Mouse (Mus musculus) gastrocnemius, postnatal 10 days (tissue): Measurements from ENCODE around the gene Hdgf. TPM values are rescaled to one million over a fixed set of nuclear protein-coding genes. Genes with fewer than 3 reads are reported as not detected.
"Not testable (repeated sequence)": the region's sequence is repeated elsewhere in the genome, so short reads cannot be mapped to it uniquely, and the experiment has no call there.

Experiments
- DNase-seq: peaks from one replicate; pipeline ENCODE4 v3.0.0; 2021; ENCODE audit warnings: mixed read lengths
- long read RNA-seq, 2 experiments: library from polyadenylated mRNA; stranded (forward); transcript quantifications; one replicate each; pipeline ENCODE4 v2.0.0; 2021
- total RNA-seq, 2 experiments: library from RNA; stranded (reverse); gene quantifications; 2 replicates each; pipeline ENCODE4 v1.2.3; 2021

The Hdgf gene
- total RNA-seq, result 100 to 1,000 TPM; 192 to 197 TPM
- long read RNA-seq, experiment 1, transcript Hdgf-201 (6 exons, 2,245 nt), result major isoform, 426 of 472 reads
- long read RNA-seq, experiment 1, partial matches to known transcripts, result 9 of 472 reads
- long read RNA-seq, experiment 1, other reads (novel, unspliced or antisense), result 37 of 472 reads
- long read RNA-seq, experiment 2, transcript Hdgf-201 (6 exons, 2,245 nt), result major isoform, 397 of 450 reads
- long read RNA-seq, experiment 2, partial matches to known transcripts, result 17 of 450 reads
- long read RNA-seq, experiment 2, other reads (novel, unspliced or antisense), result 36 of 450 reads

DNA sequence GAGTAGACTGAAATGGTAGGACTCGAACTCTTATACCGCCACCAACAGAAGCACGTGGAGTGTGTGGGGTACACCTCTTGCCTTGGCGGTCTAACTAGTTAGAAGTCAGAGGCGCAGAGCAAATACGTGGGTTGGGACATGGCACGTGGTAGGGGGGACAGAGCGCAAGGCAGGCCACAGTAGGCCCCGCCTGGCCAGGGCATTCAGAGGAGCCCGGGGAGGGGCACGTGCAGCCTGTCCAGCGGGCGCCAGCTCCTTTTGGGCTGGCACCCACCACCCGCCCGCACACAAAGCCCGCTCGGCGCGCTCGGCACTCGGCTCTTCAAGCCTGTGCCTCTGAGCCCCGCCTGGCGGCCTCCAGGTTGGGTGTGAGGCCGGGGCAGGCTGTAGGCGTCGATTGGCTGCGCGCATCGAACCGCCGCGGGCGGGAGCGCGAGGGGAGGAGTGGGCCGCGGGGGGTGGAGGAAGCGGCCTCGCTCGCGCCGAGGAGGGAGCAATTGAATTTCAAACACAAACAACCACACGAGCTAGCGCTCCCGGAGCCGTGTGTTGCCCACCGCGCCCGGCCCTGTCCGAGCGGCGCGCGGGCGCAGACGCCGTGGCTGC lies at the start of gene Hdgf:
Hdgf (plus strand) TSS at position 442 of the 606 bp plus-strand sequence.
- peak; percentile 92 for DNase-seq

DNA sequence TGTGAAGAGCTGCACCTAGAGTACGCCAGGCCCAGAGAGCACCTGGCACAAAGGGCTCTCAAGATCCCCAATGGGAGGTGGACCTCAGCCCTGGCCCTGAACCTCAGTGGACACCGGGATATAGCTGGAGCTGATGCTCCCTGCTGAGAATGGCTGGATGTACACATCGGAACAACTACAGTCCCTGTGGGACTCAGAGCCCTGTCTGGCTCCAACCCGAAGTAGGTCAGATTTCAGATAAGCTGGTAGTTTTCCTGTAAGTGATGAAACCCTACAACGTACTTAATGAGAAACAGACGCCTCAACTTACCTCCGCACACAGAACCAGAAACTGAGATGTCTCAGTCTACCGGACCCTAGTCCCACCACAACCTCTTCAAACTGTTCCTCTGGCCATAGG lies 48.5 kb upstream of the Hdgf start:
- DNase-seq, result no peak

DNA sequence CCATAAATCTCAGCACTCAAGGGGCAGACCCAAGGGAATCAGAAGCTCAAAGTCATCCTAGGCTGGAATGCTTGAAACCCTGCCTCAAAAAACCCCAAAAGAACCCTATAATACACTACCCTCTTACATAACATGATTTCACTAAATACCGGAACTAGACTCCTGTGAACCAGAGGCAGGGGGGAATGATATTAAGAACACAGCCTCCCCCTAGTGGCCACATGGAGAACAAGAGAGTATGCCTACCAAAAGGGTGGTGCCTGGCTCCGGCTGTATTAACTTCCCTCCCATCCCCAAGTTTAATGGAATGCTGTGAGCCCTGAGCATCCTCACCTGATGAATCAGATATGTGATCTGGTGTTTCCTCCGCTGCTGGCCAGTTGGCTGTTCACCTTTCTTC lies 46.3 kb upstream of the Hdgf start:
- peak; percentile 44 for DNase-seq

DNA sequence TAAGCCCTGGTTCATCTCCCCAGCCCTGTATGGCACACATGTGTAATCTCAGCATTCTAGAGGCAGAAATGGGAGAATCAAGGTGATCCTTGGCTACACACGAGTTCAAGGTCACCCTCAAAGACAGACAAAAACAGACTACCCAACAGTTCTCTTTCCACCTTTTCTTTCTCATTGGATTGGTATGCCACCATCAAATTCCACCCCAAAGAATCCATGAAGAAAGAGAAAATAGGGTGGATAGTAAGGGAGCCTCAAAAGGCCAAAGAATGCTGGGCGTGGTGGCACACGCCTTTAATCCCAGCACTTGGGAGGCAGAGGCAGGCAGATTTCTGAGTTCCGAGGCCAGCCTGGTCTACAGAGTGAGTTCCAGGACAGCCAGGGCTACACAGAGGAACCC lies 42.0 kb upstream of the Hdgf start:
- not testable (repeated sequence) for DNase-seq

DNA sequence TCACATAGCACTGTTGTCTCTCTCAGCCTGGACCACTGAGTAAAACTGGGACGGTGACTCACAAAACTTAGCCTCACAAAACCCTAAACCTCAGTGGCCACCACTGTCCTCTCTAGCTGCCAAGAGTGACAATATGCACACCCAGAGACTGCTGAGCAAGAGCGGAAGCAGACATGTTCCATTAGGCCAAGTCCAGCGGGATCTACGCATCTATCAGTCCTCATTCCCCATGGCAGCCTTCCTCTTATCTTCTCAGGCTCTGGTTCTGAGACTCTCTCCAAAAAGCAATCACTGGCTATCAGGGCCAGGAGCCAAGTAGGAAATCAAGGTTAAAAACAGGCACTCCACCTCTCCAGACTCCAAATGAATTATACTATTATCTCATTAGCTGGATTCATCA lies 28.4 kb upstream of the Hdgf start:
- DNase-seq, result no peak

DNA sequence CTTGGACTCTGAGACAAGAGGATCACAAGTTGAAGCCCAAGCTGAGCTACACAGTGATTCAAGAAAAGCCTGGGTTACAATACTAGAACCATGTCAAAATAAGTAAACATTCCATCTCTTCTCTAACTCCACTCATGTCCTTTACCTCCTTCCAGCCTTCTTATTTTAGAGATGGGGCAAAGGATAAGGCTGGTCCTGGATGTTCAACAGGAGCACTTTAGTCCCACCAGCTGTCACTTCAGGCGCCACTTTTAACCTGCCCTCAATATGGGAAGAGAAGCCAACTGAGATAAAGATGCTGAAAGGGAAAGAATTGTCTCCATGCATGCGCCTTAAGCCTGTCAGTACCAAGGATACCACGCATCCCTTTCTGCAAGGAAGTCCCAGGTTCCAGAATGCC lies 21.8 kb upstream of the Hdgf start:
- no peak for DNase-seq

DNA sequence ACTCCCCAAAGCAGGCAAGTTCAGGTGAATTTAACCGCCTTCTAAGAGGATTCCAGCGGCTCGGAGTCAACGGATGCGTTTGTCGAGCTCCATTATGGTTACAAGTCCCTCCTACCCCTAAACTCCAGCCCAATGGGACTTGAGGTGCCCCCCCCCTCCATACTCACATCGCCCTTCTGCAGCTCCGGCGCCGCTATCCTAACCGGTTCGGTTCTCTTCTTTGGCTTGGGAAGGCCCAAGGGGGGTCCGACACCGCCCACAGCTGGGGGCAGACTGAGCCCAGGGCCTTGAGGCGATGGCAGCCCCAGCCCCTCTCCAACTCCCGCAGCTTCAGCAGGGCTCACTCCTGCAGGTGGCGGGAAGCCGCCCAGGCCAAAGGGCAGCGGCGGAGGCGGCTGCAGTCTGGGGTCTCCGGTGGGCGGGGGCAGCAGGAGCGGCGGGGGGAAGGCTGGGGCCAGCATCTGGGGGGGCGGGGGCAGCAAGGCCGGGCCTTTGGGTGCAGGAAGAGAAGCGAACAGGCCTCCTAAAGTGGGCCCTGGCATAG lies 21.3 kb upstream of the Hdgf start:
- DNase-seq, result peak; percentile 39

DNA sequence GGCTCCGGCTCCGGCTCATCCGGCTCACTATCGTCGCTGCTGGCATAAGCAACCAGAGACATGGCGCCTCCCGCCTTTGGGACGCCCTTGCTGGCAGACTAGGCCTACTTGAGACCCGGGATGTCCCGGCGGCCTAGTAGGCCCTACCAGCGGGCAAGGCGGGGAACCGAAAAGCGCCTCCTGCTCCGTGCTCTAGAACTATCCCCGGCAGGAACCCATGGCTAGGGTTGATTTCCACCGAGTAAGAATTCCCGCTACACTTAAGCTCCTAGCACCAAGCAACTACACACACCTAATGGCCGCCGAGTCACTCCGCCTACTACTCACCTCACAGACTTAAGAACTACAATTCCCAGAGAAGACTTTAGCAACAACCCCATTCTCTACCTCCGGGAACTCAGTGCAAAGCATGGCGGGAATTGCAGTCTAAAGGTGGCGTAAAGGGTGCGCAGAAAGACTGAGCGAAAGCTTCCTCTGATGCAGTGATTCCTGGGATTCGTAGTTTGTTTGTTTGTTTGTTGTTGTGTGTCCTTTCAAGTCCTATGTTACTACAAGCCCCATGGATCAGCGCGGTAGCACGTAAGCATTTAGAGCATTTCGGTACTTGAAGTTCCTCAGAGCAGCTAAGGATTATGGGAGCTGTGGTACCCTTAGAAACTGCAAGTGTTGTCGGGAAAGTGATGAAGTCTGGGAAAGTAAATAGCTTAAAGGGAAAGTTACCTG lies 20.7 kb upstream of the Hdgf start, which contains the start of gene Prcc:
Prcc (minus strand) TSS at position 328 of the 723 bp plus-strand sequence.
- DNase-seq, result peak; percentile 64

DNA sequence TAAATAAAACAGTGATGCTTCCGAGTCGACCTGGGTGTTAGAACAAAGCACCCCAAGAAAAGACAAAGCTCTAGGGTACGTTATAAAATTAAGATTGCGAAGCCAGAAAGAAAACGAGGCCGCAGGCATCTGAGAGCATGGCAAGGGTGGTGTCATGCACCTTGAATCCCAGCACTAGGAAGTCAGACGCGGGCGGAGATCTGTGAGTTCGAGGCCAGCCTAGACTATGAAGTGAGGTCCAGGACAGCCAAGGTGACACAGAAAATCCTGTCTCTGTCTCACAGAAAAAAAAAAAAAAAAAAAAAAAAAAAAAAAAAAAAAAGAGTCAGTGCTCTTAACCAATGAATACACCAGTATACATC lies 20.1 kb upstream of the Hdgf start:
- peak; percentile 29 for DNase-seq

DNA sequence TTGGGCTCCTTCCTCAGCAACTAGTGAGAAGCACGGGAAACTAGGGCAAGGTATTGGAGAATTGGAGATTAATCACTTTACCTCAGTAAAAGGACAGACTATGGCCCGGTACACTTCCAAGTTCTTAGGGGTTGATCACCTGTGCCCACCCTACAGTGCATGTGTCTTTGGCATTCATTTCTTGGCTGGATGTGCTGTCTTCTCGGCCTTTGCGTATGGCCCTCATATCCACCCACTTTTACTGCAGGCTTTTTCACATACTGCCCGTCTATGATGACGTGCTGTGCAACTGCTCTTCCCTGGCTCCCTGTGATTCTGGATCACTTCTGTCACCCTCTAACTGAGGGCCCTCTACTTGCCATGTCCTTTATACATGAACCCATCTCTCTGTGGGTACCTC lies 19.7 kb upstream of the Hdgf start:
- DNase-seq, result no peak

DNA sequence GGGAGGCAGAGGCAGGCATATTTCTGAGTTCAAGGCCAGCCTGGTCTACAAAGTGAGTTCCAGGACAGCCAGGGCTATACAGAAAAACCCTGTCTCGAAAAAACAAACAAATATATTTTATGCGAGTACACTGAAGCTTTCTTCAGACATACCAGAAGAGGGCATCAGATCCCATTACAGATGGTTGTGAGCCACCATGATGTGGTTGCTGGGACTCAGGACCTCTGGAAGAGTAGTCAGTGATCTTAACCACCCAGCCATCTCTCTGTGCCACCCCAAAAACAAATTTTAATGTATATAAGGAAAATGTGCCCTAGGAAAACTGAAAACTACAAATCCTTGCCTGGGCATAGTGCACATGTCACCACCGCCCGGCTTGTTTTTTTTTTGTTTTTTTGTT lies 18.7 kb upstream of the Hdgf start:
- not testable (repeated sequence) for DNase-seq

DNA sequence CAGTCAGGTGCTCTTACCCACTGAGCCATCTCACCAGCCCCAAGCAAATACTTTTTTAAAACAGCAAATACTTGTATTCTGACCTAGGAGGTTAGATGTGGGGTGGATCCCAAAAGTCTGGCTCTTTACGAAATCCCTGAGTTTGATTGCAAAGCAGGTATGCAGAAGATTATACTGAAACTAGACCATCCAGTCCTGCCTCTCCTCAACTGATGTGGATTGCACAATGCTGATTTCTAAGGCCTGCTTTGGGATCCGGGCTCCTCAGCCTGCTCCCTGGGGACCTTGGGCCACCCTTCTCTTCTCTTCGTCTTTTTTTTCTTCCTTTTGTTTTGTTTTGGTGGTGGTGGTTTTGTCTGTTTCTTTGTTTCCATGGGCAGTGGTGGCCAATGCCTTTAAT lies 14.6 kb upstream of the Hdgf start:
- DNase-seq, result no peak

DNA sequence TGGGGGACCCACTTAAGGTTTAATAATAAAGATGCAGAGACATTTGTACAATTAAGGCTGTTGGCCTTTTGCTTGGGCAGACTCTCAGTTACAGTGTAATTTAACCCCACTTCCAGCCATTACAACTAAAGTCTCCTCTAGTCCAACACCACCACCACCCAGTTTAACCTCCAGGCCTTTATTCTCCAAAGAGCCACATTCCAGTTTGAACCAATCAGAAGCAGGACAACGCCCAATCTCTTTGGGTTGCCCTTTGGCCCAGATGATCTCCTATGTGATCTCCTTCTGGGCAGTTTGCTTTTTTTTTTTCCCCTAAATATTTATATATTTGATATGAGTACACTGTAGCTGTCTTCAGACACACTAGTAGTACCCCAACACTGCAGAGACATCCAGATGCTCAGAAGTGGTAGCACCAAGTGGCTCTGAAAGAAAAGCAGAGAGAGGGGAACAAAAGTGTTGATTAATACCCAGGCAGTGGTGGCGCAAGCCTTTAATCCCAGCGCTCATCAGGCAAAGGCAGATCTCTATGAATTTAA lies 12.7 kb upstream of the Hdgf start:
- DNase-seq, result no peak

DNA sequence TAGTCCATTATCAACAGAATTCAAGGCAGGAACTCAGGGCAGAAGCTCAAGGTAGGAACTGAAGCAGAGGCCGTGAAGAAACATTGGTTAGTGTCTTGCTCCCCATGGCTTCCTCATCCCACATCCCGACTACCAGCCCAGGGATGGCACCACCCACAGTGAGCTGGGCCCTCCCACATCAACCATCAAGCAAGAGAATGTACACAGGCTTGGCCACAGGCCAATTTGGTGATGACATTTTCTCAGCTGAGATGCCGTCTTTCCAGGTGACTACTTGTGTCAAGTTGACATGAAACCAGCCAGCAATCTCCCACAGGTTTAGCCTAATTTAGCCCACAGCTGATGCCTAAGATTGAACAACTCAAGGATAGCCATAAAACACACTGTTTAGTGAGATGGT lies 6.9 kb upstream of the Hdgf start:
- no peak for DNase-seq

DNA sequence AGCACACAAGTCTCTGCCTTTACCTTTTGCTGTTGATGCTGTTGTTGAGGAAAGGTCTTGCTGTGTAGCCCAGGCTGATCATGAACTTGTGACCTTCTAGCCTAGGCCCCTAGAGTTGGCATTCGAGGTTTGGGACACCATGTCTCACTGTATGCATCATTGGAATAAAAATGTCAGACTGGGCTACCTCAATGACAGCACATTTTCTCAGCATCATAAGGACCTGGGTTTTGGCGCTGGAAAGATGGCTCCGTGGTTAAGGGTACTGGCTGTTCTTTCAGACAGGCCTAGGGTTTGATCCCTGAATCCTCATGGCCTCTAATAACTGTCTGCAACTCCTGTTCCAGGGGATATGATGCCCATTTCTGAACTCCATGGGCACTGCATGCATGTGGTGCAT lies 6.3 kb upstream of the Hdgf start:
- no peak for DNase-seq

DNA sequence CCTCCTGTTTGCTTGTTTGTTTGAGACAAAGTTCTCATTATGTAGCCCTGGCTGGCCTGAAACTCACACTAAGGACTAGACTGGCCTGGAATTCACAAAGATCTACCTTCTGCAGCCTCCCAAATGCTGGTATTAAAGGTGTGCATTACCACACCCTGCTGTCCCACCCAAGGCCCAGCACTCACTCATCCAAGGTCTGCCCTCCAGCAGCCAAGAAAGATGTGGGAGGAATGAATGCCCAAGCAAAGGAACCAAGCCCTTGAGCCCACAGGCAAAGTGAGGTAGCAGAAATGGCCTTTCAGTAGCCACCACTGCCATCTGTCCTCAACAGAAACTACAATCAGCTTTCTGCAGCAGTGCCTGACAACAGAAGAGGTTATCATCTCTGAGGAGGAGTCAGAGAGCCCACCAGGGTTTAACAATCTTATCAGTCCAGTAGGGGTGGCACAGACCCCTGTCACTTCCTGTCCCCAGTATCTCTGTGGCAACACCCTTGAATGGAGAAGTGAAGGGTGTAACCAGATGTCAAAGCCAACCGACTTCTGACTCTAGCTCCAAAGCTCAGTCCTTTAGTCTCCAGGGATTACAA lies 5.0 kb upstream of the Hdgf start:
- no peak for DNase-seq

DNA sequence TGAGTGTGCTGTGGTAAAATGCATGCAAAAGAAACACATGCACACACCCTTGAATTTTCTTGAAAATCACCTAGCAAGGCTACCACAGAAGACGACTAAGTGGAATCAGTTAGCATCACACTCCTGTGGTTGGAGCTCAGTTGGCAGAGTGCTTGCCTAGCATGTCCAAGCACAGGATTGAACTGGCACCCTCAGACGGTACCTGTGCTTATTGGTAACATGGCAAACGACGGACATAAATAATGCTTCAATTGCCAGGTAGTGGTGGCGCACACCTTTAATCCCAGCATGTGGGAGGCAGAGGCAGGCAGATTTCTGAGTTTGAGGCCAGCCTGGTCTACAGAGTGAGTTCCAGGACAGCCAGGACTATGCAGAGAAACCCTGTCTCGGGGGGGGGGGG lies 4.2 kb upstream of the Hdgf start:
- not testable (repeated sequence) for DNase-seq

DNA sequence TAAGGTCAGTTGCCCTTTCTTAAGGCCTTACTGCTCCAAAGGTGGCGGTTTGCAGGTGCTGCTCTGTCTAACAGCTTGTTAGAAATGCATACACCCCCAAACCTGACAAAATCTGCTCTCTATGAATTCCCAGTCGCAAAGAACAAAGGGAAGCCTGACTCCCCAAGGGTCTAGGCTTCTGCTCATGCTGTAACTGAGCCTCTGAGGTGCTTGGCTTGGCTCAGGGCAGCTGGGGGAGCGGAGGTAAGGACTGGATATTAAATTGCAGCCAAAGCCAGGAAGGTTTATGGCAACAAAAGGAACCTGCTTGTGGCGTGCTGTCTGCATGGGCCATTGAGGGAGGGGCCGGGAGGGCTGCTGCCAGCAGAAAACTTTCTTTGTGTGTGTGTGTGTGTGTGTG lies 2.3 kb upstream of the Hdgf start:
- no peak for DNase-seq

DNA sequence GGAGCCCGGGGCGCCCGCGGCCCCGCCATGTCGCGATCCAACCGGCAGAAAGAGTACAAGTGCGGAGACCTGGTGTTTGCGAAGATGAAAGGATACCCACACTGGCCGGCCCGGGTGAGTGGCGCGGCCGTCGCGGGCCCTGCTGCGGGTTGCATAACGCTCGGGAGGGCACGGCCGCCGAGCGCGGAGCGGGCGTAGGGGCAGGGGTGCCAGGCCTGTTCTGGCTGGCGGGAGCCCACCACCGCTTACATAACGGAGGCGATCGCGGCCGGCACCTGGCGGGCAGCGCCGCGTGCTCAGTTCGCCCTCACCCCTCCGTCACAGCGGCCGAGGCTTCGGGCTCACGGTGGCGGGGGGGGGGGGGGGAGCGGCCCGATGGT lies 470 bp downstream of the Hdgf start:
- DNase-seq, result peak; percentile 74

DNA sequence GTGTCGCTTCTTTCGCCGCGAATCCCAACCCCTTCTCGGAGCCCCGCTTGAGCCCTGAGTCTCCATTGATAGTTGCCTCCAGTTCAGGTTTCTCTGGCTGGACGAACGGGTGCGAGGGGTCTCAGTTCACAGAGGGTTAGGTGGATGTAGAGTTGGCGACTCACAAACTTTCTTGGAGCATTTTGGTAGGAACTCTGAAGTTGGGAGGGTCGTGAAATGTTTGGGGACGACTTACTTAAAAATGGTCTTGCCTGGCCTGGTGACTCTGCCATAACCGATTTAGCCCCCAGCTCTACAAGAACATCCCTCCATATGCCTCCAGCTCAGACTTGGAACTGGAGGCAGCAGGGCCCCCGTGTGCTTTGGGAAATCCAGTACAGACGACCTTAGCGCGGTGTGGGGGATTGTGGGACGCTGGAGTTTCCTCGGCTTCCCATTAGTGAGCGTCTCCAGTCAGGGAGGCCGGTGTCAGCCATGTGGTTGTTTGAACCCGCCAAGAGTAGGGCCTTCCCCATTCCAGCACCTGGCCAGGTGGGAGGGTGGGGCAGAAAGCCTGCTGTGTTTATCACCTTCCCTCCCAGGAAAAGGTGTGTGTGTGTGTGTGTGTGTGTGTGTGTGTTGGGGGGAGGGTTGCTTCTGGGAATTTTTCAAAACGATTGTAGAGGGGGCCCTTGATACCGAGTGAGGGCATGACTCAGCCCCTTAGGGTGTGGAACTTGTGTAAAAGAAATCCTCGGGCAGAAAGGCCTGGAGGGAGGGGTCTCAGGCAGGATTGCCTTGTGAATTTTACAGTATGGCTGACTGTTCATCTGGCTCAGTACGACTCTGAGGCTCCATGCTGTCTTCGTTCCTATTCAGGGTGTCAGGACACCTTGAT lies 1.1 kb downstream of the Hdgf start:
- DNase-seq, result peak; percentile 30

DNA sequence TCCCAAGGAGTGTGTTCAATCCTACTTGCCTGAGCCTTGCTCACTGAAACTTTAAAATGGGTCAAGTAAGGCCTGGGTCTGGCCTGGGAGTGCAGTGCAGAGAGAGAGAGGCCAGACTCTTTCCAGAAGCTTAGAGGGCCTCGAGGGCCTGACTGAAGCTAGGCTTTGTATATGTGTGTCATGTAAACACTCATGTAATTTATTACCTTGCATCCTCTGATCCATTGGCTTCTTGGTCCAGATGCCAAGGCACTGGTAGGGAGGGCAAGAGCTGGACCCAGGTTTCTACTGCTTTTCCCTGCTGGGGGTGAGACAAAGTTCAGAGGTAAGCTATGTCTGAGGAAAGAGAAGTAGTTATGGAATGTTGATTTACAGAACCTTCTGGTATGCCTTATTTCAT lies 1.8 kb downstream of the Hdgf start:
- DNase-seq, result no peak

DNA sequence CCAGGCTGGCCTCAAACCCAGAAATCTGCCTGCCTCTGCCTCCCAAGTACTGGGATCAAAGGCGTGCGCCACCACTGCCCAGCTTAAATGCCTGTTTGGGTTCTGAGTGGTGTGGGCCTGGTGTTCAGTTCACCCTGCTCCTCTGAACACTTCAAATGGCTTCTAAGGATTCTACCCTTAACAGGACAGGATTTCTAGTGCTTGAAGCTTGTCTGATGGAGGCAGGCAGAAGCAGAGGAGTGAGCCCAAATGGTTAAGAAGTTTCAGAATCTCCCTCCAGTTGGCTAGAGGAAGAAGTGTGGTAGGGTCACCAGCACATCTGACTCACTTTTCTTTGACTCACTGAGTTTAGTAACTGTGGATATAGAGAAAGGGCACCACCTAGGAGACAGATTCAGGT lies 3.3 kb downstream of the Hdgf start:
- DNase-seq, result no peak
